Mouse (Mus musculus): ENCODE measurements around the gene Car8.

Car8 gene

DNA sequence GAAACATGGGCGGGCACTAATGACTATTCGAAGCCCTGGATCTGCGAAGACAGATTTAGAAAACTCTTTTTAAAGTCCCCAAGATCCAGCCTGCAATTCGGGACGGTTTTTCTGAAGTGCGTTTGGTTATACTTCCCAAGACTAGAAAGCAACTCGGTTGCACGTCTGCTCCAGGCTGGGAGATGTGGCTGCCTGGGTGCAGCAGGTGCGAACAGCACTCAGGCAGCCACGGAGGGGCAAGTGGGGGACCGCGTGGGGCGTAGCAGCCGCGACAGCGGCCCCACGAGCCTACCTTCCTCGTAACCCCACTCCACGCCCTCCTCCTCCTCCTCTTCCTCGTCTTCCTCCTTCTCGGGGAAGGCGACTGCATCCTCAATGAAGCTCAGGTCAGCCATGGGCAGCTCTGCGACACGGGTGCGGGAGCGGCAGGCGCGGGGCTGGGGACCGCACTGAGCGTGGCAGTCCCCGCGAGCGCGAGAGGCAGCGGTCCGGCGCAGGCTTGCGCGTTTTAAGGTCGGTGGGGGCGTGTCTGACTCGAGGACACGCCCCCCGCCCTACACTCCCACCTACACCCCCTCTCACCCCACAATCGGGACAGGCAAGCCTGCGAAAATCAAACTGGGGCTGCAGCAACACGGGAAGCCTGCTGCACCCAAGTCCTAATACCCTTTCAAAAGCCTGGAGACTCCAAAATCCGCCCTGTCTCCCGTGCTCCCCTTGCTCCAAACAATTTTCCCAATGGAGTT is at the start of gene Car8:
Gene Car8, minus strand, starts transcription at position 482 of the 746 bp plus-strand sequence.
- H3K9me3 ChIP-seq (ENCODE audit: low read length), result no peaks in the 10 kb centered on the region

DNA sequence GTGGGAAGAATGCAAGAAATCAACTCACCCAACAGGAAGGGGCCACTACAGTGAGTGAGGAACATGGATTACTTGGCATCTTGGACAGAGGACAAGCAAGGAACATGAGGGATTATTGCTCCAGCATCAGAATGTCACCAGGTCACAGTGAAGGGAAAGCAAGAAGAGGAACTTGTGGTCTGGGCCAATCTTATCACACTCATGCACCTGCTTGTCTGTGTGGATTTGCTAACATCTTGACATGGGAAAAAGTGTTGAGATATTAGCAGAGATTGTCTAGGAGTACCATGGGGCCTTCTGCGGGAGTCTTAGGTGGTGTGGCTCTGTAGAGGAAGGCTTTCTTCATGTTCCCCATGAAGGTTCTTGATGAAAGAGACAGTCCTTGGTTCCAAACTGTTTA is 46.1 kb upstream of the Car8 start:
- no peak for TF ChIP-seq POU5F1 (IDR thresholded peaks at IDR 0.05; ENCODE audit: borderline replicate concordance, low read length)
- no peak for TF ChIP-seq NANOG (IDR thresholded peaks at IDR 0.05; ENCODE audit: borderline replicate concordance, low read length)
- no peak for TF ChIP-seq CTCF (conservative IDR thresholded peaks at IDR 0.05; ENCODE audit: low read length)
- H3K36me3 ChIP-seq (ENCODE audit: insufficient read depth, low read length), result no peaks in the 10 kb centered on the region
- no peaks in the 10 kb centered on the region for H3K9me3 ChIP-seq (ENCODE audit: low read length)
- no peaks in the 10 kb centered on the region for H3K27me3 ChIP-seq (ENCODE audit: insufficient read depth, low read length)
- H3K4me3 ChIP-seq (replicated peaks; ENCODE audit: low read length), result no peak overlapping the region
- no peaks in the 10 kb centered on the region for H3K4me1 ChIP-seq (replicated peaks; ENCODE audit: low read depth, low read length)

More for the DNA sequence above, at the start of gene Car8:
- Histone ChIP-seq H3K36me3 (ENCODE audit: insufficient read depth, low read length) (no peaks in the 10 kb centered on the region), H3K4me1 (replicated peaks; ENCODE audit: low read depth, low read length) (peaks cover 15% of the 10 kb centered on the region), H3K4me3 (replicated peaks; ENCODE audit: low read length) (peak within 1 kb of the TSS; percentile 82), H3K27me3 (ENCODE audit: insufficient read depth, low read length) (peaks cover 19% of the 10 kb centered on the region)
- TF ChIP-seq NANOG (IDR thresholded peaks at IDR 0.05; ENCODE audit: borderline replicate concordance, low read length), result no peak

DNA sequence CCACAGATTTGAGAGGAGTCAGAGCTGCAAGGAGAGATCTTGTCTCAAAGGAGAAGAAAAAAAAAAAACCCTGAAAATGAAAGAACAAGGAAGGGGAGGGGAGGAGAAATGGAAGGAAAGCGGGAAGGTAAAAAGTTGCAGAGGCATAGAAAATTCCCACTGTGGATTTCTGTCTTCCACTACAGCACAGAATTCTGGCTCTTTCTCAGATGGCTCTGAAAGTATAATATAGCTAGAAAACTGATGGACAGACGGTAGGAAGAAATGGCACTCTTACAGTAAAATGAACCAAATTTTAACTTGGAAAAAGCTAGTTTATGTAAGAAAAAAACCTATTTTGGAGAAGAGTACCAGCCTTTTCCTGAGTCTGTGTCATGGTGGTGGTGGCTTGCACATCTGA is 39.3 kb upstream of the Car8 start:
- TF ChIP-seq NANOG (IDR thresholded peaks at IDR 0.05; ENCODE audit: borderline replicate concordance, low read length) (no peak), CTCF (conservative IDR thresholded peaks at IDR 0.05; ENCODE audit: low read length) (no peak), POU5F1 (IDR thresholded peaks at IDR 0.05; ENCODE audit: borderline replicate concordance, low read length) (no peak)
- H3K36me3 ChIP-seq (ENCODE audit: insufficient read depth, low read length), result no peaks in the 10 kb centered on the region

DNA sequence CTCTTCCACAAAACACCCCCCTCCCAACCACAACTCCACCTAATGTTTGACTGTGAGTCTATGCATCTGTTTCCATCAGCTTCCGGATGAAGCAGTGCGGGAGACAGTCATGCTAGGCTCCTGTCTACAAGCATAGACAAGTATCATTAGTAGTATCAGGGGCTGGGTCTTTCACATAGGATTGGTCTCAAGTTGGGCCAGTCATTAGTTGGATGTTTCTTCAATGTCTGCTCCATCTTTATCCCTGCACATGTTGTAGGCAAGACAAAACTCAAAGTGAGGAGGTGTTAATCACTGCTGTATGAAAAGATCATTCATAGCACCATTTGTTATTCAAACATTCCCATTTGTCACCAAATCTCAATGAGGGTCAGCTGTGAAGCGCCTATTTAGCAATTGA is 11.0 kb upstream of the Car8 start:
- Histone ChIP-seq H3K27me3 (ENCODE audit: insufficient read depth, low read length) (no peaks in the 10 kb centered on the region), H3K36me3 (ENCODE audit: insufficient read depth, low read length) (no peaks in the 10 kb centered on the region), H3K9me3 (ENCODE audit: low read length) (no peaks in the 10 kb centered on the region; the same call in 1 of the 2 replicates), H3K4me3 (replicated peaks; ENCODE audit: low read length) (no peak overlapping the region), H3K4me1 (replicated peaks; ENCODE audit: low read depth, low read length) (no peaks in the 10 kb centered on the region)
- no peak for TF ChIP-seq NANOG (IDR thresholded peaks at IDR 0.05; ENCODE audit: borderline replicate concordance, low read length)
- TF ChIP-seq POU5F1 (IDR thresholded peaks at IDR 0.05; ENCODE audit: borderline replicate concordance, low read length), result no peak
- no peak for TF ChIP-seq CTCF (conservative IDR thresholded peaks at IDR 0.05; ENCODE audit: low read length)

More for the DNA sequence above, 39.3 kb upstream of the Car8 start:
- Histone ChIP-seq H3K9me3 (ENCODE audit: low read length) (peaks cover 31% of the 10 kb centered on the region), H3K4me3 (replicated peaks; ENCODE audit: low read length) (no peak overlapping the region), H3K27me3 (ENCODE audit: insufficient read depth, low read length) (no peaks in the 10 kb centered on the region), H3K4me1 (replicated peaks; ENCODE audit: low read depth, low read length) (no peaks in the 10 kb centered on the region)

DNA sequence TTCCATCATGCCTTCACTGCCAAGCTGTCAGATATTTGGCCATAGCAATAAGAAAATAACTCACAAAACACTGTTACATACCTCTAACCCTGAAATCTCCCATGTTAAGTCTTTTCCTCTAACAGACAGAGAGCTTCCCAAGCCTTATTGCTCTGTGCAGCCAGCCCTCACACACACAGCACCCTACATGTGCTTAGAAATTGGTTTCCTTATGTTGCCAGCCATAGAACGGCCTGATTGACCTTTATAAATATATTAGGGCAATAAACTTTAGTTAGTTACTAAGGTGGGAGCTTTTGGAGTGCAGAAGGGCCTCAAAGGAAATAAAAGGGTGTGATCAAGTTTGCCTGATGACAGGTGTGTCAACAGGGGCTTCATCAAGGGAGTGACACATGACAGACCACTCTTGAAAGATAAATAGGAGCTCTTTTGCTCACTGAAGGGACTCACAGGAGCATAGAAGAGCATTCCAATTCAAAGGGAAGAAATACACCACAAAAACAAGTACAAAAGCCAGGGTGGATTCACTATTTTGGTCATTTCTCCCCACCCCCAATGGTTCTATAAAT is 6.7 kb upstream of the Car8 start:
- no peak overlapping the region for H3K4me3 ChIP-seq (replicated peaks; ENCODE audit: low read length)
- no peaks in the 10 kb centered on the region for H3K36me3 ChIP-seq (ENCODE audit: insufficient read depth, low read length)
- no peaks in the 10 kb centered on the region for H3K27me3 ChIP-seq (ENCODE audit: insufficient read depth, low read length)
- no peaks in the 10 kb centered on the region for H3K4me1 ChIP-seq (replicated peaks; ENCODE audit: low read depth, low read length)
- H3K9me3 ChIP-seq (ENCODE audit: low read length), result no peaks in the 10 kb centered on the region
- TF ChIP-seq NANOG (IDR thresholded peaks at IDR 0.05; ENCODE audit: borderline replicate concordance, low read length) (no peak), CTCF (conservative IDR thresholded peaks at IDR 0.05; ENCODE audit: low read length) (no peak), POU5F1 (IDR thresholded peaks at IDR 0.05; ENCODE audit: borderline replicate concordance, low read length) (no peak)

DNA sequence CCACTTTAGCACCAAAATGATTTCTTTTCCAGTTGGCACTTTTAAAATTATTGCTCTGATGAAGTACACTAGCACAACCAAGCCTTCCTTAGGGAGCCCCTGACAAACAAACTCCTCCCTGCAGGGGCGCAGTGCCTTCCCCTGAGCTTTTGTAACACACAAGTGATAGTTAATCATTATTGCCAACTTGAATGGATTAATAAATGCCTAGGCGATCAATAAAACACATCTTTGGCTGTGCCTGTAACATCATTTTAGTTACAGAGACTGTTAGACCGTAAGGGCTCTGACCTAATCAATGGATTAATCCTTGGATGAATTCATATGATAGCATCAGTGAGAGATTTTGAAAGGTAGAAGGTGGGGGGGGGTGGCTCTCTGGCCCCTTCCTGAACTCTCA is 6.2 kb upstream of the Car8 start:
- no peak overlapping the region for H3K4me3 ChIP-seq (replicated peaks; ENCODE audit: low read length)
- H3K4me1 ChIP-seq (replicated peaks; ENCODE audit: low read depth, low read length), result no peaks in the 10 kb centered on the region
- no peaks in the 10 kb centered on the region for H3K27me3 ChIP-seq (ENCODE audit: insufficient read depth, low read length)
- no peaks in the 10 kb centered on the region for H3K36me3 ChIP-seq (ENCODE audit: insufficient read depth, low read length)
- no peaks in the 10 kb centered on the region for H3K9me3 ChIP-seq (ENCODE audit: low read length)
- no peak for TF ChIP-seq NANOG (IDR thresholded peaks at IDR 0.05; ENCODE audit: borderline replicate concordance, low read length)

DNA sequence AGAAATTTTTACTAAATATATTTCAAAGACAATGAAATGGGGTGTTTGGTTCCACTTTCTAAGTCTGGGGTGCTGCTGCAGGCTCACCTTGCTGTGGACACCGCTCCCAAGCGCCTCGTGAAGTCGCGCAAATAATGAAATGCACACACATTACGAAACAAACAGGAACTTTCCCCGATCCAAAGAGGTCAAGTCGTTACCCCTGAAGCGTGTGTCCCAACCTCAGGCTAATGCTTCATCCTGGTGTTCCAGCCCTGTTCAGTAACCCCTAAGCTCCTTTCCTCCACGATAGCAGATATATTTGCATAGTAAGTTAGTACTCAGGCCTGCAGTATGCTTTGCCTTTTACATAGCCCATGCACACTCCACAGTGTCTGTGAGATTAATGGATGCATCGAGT is 858 bp upstream of the Car8 start:
- Histone ChIP-seq H3K9me3 (ENCODE audit: low read length) (no peaks in the 10 kb centered on the region), H3K4me1 (replicated peaks; ENCODE audit: low read depth, low read length) (peaks cover 15% of the 10 kb centered on the region), H3K36me3 (ENCODE audit: insufficient read depth, low read length) (no peaks in the 10 kb centered on the region), H3K27me3 (ENCODE audit: insufficient read depth, low read length) (peaks cover 19% of the 10 kb centered on the region), H3K4me3 (replicated peaks; ENCODE audit: low read length) (no peak overlapping the region)
- no peak for TF ChIP-seq NANOG (IDR thresholded peaks at IDR 0.05; ENCODE audit: borderline replicate concordance, low read length)
- TF ChIP-seq CTCF (conservative IDR thresholded peaks at IDR 0.05; ENCODE audit: low read length), result no peak
- TF ChIP-seq POU5F1 (IDR thresholded peaks at IDR 0.05; ENCODE audit: borderline replicate concordance, low read length), result no peak

DNA sequence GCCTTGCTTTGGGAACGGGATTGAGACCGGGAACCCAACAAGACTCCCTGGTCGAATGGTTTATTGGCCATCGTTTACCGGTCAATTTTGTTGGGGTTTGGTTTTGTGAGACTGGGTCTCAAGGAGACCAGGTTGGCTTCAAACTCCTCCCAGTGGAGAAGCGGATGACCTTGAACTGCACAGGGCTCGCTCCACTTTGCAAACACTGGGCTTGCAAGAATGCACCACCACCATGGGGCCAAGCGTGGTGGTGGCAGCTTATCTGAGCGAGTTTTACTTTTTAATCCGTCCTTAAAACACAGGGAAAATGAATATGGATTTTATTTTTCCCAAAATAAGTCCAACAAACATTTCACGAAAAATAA is 447 bp upstream of the Car8 start:
- Histone ChIP-seq H3K4me3 (replicated peaks; ENCODE audit: low read length) (peak overlapping the region; percentile 82), H3K4me1 (replicated peaks; ENCODE audit: low read depth, low read length) (peaks cover 15% of the 10 kb centered on the region), H3K9me3 (ENCODE audit: low read length) (no peaks in the 10 kb centered on the region), H3K27me3 (ENCODE audit: insufficient read depth, low read length) (peaks cover 19% of the 10 kb centered on the region), H3K36me3 (ENCODE audit: insufficient read depth, low read length) (no peaks in the 10 kb centered on the region)
- no peak for TF ChIP-seq NANOG (IDR thresholded peaks at IDR 0.05; ENCODE audit: borderline replicate concordance, low read length)
- no peak for TF ChIP-seq CTCF (conservative IDR thresholded peaks at IDR 0.05; ENCODE audit: low read length)
- no peak for TF ChIP-seq POU5F1 (IDR thresholded peaks at IDR 0.05; ENCODE audit: borderline replicate concordance, low read length)
